Mouse (Mus musculus) hindbrain, embryonic 11.5 days (tissue): ENCODE measurements at regions not wholly inside any gene's neighbourhood (a gene's known extent, or its start where the extent isn't known, plus 50 kb on each side); places are given as distances from the start of the nearest gene placed in this dataset.

Source experiments
- ATAC-seq: fragments of 200-750 bp; cut with Nextera tagmentation; 2 replicates; pipeline ENCODE4 v1.8.0; 2017; ENCODE audit warnings: mild to moderate bottlenecking, moderate TSS enrichment, moderate library complexity; ENCODE audit not compliant: low FRiP score
- DNase-seq: peaks from one replicate; pipeline ENCODE4 v3.0.0-alpha.2; 2015; ENCODE audit warnings: low spot score
- H3K27ac ChIP-seq: fragments of 300-500 bp; sonication (generic); 2 replicates; pipeline ENCODE4 v1.5.1; 2014; ENCODE audit warnings: mild to moderate bottlenecking, low read depth, low read length
- H3K27me3 ChIP-seq: fragments of 300-500 bp; sonication (generic); 2 replicates; pipeline ENCODE4 v1.6.1; 2014; ENCODE audit warnings: mild to moderate bottlenecking, low read length, moderate library complexity, mixed read lengths; ENCODE audit not compliant: control insufficient read depth, insufficient read depth
- H3K36me3 ChIP-seq: fragments of 300-500 bp; sonication (generic); 2 replicates; pipeline ENCODE4 v1.6.1; 2014; ENCODE audit warnings: mild to moderate bottlenecking, low read length, moderate library complexity, mixed read lengths; ENCODE audit not compliant: control insufficient read depth, insufficient read depth
- H3K4me1 ChIP-seq: fragments of 300-500 bp; sonication (generic); replicated peaks from 2 replicates; pipeline ENCODE4 v1.6.1; 2014; ENCODE audit warnings: low read length, mixed read lengths; ENCODE audit not compliant: control insufficient read depth, insufficient read depth
- H3K4me2 ChIP-seq: fragments of 300-500 bp; sonication (generic); replicated peaks from 2 replicates; pipeline ENCODE4 v1.6.1; 2014; ENCODE audit warnings: mild to moderate bottlenecking, low read depth, low read length
- H3K4me3 ChIP-seq: fragments of 300-500 bp; sonication (generic); 2 replicates; pipeline ENCODE4 v1.5.1; 2014; ENCODE audit warnings: low read depth, low read length
- H3K9ac ChIP-seq: fragments of 300-500 bp; sonication (generic); 2 replicates; pipeline ENCODE4 v1.6.1; 2014; ENCODE audit warnings: low read depth, low read length
- H3K9me3 ChIP-seq: fragments of 300-500 bp; sonication (generic); 2 replicates; pipeline ENCODE4 v1.6.1; 2016; ENCODE audit warnings: low read length; ENCODE audit not compliant: control insufficient read depth
- WGBS: fragments of 180-500 bp; shearing (Covaris S2); extraction: QIAGEN DNeasy Blood & Tissue Kit; methylation state at CpG from one replicate; pipeline ENCODE4 v1.1.7; 2014; 5-methylcytosine and 5-hydroxymethylcytosine counted together

DNA sequence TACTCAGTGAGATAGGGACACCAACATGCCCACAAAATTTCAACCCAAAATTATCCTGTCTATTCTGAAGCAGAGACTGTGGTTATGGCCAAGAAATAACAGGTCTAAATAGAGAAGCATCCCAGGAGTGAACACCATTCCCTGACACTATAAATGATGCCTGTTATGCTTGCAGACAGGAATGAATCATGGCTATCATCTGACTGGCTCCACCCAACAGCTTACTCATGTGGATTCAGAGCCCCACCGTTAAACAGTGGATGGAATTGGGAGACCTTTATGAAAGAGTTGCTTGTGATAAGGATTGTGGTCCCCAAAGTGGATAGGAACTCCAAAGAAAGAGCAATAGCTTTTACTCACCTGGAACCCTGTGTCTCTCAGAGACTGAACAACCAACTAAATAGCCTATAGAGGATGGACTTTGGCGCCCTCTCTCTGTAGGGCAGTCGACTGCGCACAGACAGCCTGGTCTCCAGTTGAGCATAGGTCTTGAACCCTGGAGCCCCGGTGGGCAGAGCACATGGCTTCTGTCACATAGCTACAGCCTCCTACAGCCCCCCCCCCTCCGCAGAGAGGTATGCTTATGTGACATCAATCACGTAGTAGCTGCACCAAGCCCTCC, 1101.3 kb upstream of the Zeb2 start:
- ATAC-seq (no peak), DNase-seq (no peak)
- Histone ChIP-seq H3K27ac (no peak overlapping the region), H3K4me3 (no peak overlapping the region), H3K4me1 (no peaks in the 10 kb centered on the region), H3K9me3 (no peaks in the 10 kb centered on the region), H3K4me2 (no peak overlapping the region), H3K36me3 (no peaks in the 10 kb centered on the region), H3K27me3 (no peaks in the 10 kb centered on the region), H3K9ac (no peak overlapping the region)
- 92% methylated on average over 7 of the region's 7 CpGs for WGBS

- Histone ChIP-seq H3K36me3 (no peaks in the 10 kb centered on the region), H3K9ac (no peak overlapping the region), H3K27ac (no peak overlapping the region), H3K4me1 (no peaks in the 10 kb centered on the region), H3K9me3 (no peaks in the 10 kb centered on the region), H3K4me3 (no peak overlapping the region), H3K27me3 (no peaks in the 10 kb centered on the region), H3K4me2 (no peak overlapping the region)
- WGBS: 74% methylated on average over 1 of the region's 1 CpGs
- ATAC-seq (no peak), DNase-seq (no peak)
These were observed 1082.1 kb upstream of the Zeb2 start for GRCm38 (mm10) chr2:46199341-46199740.

DNA sequence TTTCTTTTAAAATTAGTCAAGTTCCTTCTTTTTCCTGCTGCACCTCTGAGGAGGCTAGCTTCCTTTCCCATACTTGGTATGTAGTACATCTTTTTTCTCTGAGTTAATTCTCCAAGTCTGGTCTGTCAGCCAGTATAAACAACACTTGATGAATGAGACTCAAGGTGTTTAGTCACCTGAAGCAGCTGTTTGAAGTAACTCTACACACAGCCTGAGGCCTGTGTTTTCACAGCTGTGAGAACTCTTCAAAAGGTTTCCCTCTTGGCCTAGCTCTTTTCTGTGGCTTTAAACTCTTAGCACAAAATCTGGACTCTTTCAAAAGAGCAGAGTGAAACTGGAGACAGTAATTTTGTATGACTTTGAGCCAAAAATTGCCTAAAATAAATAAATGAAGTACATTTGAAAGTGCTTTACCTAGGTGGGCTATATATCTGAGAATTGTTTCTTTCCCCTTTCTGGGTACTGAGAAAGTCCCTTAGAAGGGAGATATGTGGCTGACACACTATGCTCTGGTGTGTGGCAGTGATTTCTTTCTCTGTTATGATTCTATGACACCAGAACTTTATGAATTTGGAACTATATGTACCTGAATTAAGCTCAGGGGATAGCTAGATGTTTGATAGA, 1070.2 kb upstream of the Zeb2 start:
- H3K36me3 ChIP-seq: no peaks in the 10 kb centered on the region
- no peak overlapping the region for H3K9ac ChIP-seq
- no peak overlapping the region for H3K27ac ChIP-seq
- DNase-seq (peak; percentile 8), ATAC-seq (no peak)
- H3K27me3 ChIP-seq: no peaks in the 10 kb centered on the region
- no peaks in the 10 kb centered on the region for H3K4me1 ChIP-seq
- no peak overlapping the region for H3K4me2 ChIP-seq
- H3K4me3 ChIP-seq: no peak overlapping the region
- H3K9me3 ChIP-seq: no peaks in the 10 kb centered on the region

- Histone ChIP-seq H3K4me2 (no peak overlapping the region), H3K36me3 (no peaks in the 10 kb centered on the region), H3K27me3 (no peaks in the 10 kb centered on the region), H3K9me3 (no peaks in the 10 kb centered on the region), H3K4me3 (no peak overlapping the region), H3K27ac (no peak overlapping the region), H3K4me1 (no peaks in the 10 kb centered on the region), H3K9ac (no peak overlapping the region)
- WGBS: 57% methylated on average over 2 of the region's 2 CpGs
- no peak for DNase-seq
- ATAC-seq: no peak
These were observed 1066.0 kb upstream of the Zeb2 start for GRCm38 (mm10) chr2:46183241-46183640.

DNA sequence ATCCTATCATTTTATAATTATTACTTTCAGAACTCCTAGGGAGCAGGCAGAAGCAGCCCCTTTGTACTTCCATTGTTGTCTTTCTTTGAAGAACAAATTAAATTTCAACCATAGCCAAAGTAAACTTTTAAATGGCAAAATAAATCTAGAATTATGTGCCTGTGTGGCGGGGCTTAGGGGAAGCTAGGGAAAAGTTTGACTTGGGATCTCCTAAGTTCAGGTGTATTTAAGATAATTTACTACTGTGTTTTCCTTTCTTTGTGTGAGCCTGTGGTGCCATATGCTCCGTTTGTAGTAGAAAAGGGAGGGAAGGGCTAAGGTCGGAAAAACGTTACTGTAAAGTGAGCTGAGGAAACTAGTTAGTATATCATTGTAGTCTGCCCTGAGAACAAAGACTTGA, 1062.5 kb upstream of the Zeb2 start:
- no peak for DNase-seq
- no peak for ATAC-seq
- 62% methylated on average over 4 of the region's 4 CpGs for WGBS
- Histone ChIP-seq H3K27me3 (no peaks in the 10 kb centered on the region), H3K4me3 (no peak overlapping the region), H3K9ac (no peak overlapping the region), H3K4me2 (no peak overlapping the region), H3K27ac (no peak overlapping the region), H3K36me3 (no peaks in the 10 kb centered on the region), H3K4me1 (no peaks in the 10 kb centered on the region), H3K9me3 (no peaks in the 10 kb centered on the region)

GRCm38 (mm10) chr2:46168488-46168887, 1051.3 kb upstream of the Zeb2 start:
- no peak for DNase-seq
- ATAC-seq: no peak
- Histone ChIP-seq H3K27ac (no peak overlapping the region), H3K9ac (no peak overlapping the region), H3K4me1 (no peaks in the 10 kb centered on the region), H3K36me3 (no peaks in the 10 kb centered on the region), H3K4me3 (no peak overlapping the region), H3K9me3 (no peaks in the 10 kb centered on the region), H3K4me2 (no peak overlapping the region), H3K27me3 (no peaks in the 10 kb centered on the region)
- 52% methylated on average over 1 of the region's 1 CpGs for WGBS

DNA sequence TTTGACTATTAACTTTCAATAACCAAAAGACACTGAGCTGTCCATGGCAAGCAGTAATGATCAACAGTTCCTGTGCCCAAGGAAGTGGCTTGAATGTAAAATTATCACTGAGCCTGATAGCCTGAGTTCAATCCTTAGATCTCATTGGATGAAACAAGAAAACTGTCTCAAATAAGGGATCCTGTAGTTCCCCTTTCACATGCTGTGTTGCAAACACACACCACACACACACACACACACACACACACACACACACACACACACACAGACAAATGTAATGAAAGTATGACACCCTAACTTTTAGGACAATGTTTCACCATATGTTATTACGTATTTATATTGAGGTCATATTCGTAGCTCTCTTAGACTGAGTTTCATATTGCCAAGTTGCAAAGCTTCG, 1032.7 kb upstream of the Zeb2 start:
- no peak overlapping the region for H3K9ac ChIP-seq
- no peaks in the 10 kb centered on the region for H3K4me1 ChIP-seq
- no peak for DNase-seq
- WGBS: 91% methylated on average over 3 of the region's 3 CpGs
- H3K27me3 ChIP-seq: no peaks in the 10 kb centered on the region
- H3K36me3 ChIP-seq: no peaks in the 10 kb centered on the region
- H3K27ac ChIP-seq: no peak overlapping the region
- H3K4me3 ChIP-seq: no peak overlapping the region
- no peak for ATAC-seq
- H3K4me2 ChIP-seq: no peak overlapping the region
- H3K9me3 ChIP-seq: no peaks in the 10 kb centered on the region

DNA sequence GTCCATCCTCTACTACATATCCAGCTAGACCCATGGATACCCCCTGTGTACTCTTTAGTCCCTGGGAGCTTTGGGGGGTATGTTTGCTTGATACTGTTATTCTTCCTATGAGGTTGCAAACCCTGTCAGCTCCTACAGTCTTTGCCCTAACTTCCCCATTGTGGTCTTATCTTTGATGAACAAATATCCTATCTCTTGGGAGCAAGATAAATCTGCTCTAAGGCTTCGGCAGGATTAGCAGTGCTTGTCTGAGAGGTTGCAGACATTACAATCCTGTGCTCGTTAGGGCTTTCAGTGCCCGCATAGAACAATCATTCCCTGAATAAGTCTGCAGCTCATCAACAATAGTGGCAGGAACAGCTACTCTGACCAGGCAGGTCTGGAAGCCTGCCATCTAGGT, 1002.7 kb upstream of the Zeb2 start:
- 86% methylated on average over 3 of the region's 3 CpGs for WGBS
- H3K9ac ChIP-seq: no peak overlapping the region
- no peak for ATAC-seq

GRCm38 (mm10) chr2:46106991-46107390, 989.8 kb upstream of the Zeb2 start:
- Histone ChIP-seq H3K4me3 (no peak overlapping the region), H3K4me2 (no peak overlapping the region), H3K36me3 (no peaks in the 10 kb centered on the region), H3K4me1 (no peaks in the 10 kb centered on the region), H3K27me3 (no peaks in the 10 kb centered on the region), H3K9ac (no peak overlapping the region), H3K27ac (no peak overlapping the region), H3K9me3 (no peaks in the 10 kb centered on the region)
- ATAC-seq (no peak), DNase-seq (no peak)

More for the DNA sequence above, 1002.7 kb upstream of the Zeb2 start:
- H3K27ac ChIP-seq: no peak overlapping the region
- H3K9me3 ChIP-seq: no peaks in the 10 kb centered on the region
- H3K4me1 ChIP-seq: no peaks in the 10 kb centered on the region
- no peak overlapping the region for H3K4me3 ChIP-seq
- no peak for DNase-seq
- H3K27me3 ChIP-seq: no peaks in the 10 kb centered on the region
- no peak overlapping the region for H3K4me2 ChIP-seq
- no peaks in the 10 kb centered on the region for H3K36me3 ChIP-seq
